Mouse (Mus musculus) c-Kit-positive CD71-negative TER-119-negative erythroid progenitor cells, embryonic 14.5 days (primary cell): ENCODE measurements at regions not wholly inside any gene's neighbourhood (a gene's known extent, or its start where the extent isn't known, plus 50 kb on each side); places are given as distances from the start of the nearest gene placed in this dataset.
A peak's percentile ranks its signal among the peaks of the same experiment; 100 is the strongest.

Experiments
- DNase-seq: peaks from one replicate; pipeline ENCODE4 v3.0.0-alpha.2; 2013; ENCODE audit warnings: low read depth

GRCm38 (mm10) chr8:15271793-15272587, 226.1 kb upstream of the BB014433 start:
- no peak for DNase-seq

GRCm38 (mm10) chr8:15270290-15270689, 224.4 kb upstream of the BB014433 start:
- peak; percentile 30 for DNase-seq

GRCm38 (mm10) chr8:15244770-15245485, 199.1 kb upstream of the BB014433 start:
- DNase-seq = no peak

DNA sequence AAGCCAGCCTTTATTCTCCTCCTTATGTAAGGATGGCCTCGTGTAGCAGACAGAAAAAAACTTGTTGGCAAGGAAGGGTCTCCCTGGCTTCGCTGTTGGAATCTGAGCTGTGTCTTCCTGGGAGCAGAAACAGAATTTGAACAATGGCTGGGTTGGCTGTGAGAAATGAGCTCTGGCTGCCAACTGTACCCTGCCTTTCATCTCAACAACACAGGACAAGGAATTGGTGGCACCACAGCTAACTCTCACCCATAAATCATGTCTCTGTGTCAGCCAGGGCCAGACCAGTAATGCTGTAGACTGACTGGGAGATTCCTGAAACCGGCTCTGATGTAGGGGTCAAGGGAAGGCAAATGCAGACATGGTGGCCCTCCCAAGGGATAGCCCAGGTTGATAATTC, 189.5 kb upstream of the BB014433 start:
- DNase-seq = no peak

- no peak for DNase-seq
Measured at GRCm38 (mm10) chr8:15233241-15233640, 187.4 kb upstream of the BB014433 start.

GRCm38 (mm10) chr8:15230217-15230616, 184.3 kb upstream of the BB014433 start:
- no peak for DNase-seq

DNA sequence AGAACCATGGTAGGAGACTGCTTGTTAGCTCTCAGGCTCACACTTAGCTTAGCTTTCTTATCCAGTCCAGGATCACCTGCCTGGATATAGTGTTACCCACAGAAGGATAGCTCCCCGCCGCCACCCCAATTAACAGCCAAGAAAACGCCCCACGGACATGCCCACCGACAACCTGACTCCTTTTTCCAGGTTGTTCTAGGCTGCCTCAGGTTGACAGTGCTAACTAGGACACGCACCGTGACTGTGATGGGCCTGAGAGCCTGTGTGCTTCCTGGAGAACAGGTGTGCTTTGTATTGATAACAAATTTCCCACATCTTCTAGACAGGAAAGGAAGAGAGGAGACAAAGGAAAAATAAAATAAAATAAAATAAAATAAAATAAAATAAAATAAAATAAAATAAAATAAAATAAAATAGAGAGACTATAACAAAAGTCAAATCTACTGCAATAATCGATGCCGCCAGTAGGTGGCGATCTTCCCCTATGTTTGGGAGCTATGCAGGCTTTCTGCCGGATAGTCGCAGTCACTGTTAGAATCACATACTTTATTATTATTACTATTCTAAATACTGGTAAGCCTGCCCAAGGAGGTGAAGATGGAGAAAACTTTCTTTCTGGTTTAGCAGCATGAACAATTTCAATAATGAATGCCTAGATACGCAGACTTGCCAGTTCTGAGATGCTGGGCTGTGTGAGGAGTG, 175.5 kb upstream of the BB014433 start:
- peak; percentile 17 for DNase-seq

DNA sequence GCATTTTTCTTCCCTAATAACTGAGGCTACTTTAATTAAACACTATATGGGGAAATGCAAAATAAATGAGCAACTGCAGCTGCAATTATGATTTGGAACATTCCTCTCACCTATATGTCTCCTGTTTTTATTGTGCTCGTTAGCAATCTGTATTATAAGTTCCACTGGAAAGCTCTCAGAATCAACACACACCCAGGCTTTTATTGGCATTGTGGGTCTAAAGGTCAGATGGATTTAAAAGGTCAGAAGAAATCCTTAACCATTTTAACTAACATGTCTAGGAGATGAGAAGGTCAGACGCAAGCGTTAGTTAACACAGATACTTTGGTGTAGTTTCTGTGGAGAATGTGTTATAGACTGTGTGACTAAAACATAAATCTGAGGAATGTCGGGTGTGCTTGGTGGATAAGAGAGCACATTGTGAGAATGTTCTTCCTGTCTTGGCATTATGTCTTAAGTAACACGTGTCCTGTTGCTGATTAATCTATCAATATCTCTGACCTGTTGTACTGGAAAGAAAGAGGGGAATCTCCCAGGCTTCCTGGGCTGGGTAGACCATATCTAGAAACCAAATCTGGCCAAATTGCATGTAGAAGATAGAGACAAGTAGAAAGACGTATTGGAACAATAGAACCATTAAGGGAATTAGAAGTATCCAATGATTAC, 164.1 kb upstream of the BB014433 start:
- no peak for DNase-seq

DNA sequence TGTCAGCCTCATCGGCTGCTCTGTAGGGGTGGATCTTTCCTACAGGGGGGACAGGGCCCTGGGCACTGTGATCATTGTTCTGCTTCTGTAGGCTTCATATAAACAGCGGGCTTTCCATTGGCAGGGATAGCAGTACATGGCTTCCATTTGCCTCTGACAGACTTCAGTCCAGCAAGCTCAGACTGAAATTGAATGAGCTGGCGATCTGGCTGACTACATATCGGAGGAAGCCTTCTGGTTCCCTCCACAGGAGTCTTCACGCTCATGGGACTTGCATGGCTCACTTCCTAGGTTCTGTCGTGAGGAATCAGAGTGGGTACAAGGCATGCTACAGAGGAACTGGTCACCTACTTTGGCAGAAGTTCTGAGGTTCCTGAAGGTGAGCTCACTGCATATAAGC, 155.7 kb upstream of the BB014433 start:
- no peak for DNase-seq

GRCm38 (mm10) chr8:15190708-15191107, 144.8 kb upstream of the BB014433 start:
- DNase-seq = no peak

DNA sequence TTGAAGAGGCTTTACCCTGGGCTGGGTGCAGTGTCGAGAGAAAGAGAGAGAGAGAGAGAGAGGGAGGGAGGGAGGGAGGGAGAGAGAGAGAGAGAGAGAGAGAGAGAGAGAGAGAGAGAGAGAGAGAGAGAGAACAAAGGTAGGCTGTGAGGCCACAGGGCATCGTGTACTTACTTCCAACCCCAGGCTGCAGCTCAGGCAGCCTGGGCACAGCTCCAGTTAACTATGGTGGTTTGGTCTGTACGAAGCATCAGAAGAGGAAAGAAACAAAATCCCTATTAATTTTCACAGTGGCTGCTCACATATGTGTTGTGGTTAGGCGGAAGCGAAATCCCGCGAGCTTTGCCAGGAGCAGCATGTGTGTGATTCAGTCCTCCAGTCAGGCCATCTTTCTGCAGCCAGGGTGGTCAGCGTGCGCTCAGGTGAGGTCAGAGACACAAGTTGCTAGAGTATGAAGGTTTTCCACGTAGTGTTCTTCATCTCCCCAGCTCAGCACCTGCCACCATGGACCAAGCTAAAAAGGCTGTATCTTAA, 143.3 kb upstream of the BB014433 start:
- no peak for DNase-seq
